Mouse (Mus musculus) olfactory bulb, adult 2 months (tissue): ENCODE data around the gene Phactr2.

ENCODE experiments used
- CTCF ChIP-seq: fragments of 200-500 bp; IDR thresholded peaks from 2 replicates; pipeline ENCODE4 v1.5.1; 2012; ENCODE audit warnings: low read depth, mild to moderate bottlenecking, low read length, moderate library complexity; ENCODE audit not compliant: insufficient read depth
- POLR2A ChIP-seq: fragments of 200-500 bp; IDR thresholded peaks from 2 replicates; pipeline ENCODE4 v1.6.1; 2012; ENCODE audit warnings: mild to moderate bottlenecking, low read depth, low read length, moderate library complexity; ENCODE audit not compliant: insufficient read depth

GRCm38 (mm10) chr10:13424015-13424414 is 50.2 kb downstream of the Phactr2 start:
- TF ChIP-seq POLR2A (no peak), CTCF (no peak)
